Mouse (Mus musculus): ENCODE results near the gene Lsm14a. TPM values are rescaled to one million over a fixed set of nuclear protein-coding genes. Genes with fewer than 3 reads are reported as not detected.

Gene Lsm14a
- total RNA-seq, 2 experiments from 2014 or later = 89.8 to 94.0 TPM

DNA sequence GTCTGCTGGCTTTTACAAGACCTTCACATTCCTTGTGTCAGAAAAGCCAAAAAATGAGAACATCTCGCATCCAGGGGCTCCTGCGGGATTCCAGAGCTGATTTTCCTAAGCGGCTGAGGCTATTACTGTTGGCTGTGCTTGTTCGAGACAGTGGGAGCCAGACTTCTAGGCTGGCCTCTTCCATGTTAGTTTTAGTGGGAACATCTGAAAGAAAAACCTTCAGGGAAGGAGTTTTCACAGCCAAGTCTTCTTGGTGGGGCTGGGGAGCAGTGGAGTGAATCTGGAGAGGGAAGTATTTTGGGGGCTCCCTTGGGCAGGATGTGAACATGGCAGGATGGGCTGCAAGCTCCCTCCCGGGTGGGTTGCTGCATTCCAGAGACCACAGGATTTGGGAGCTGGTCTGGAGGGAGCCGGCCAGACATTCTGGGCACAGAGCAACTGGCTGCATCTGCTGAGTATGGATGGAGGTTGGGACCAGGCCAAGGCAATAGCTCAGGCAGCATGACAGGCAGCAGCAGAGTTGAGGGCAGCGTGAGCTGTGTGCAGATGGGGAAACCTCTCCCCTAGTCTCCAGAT, 75.1 kb downstream of the Lsm14a start:
- DNase-seq (ENCODE audit: low spot score in 2 of 2) = peak in 1 of 2 experiments; percentile 42

GRCm38 (mm10) chr7:34313443-34313875, 79.7 kb downstream of the Lsm14a start, which contains the start of gene 4931406P16Rik:
TSS of gene 4931406P16Rik (minus strand) at chr7:34313551.
- DNase-seq (ENCODE audit: low spot score in 2 of 2) = peak; percentile 81 to 87

DNA sequence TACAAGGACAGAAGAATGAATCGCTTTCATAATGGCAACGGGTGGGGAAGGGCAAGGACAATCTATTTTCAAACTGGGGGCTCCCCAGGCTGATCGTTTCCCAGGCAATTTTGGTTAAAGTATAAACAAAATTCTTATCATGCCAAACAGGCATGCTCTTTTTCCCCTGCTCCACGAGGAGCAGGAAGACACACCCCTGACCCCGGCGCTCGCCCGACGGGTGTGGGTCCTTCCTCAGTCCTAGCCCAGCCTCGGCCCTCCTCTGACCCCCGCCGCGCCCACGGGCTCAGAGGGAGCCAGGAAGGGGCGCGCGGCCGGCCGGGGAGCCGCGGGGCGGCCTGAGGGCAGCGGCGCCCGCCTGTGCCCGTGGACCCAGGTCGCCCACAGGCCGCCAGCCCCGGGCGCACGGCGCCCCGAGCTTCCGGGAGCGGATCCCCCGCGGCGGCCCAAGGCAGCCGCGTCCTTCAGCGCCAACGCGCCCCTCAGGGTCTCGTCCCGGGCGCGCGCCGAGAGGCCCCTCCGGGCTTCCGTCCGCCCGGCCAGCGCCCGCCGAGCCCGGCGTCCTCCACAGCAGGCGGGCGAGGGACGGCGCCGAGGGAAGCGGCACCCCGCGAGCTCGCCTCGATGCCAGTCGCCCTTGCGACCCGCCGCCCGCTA, 80.2 kb downstream of the Lsm14a start:
- no peak for DNase-seq (ENCODE audit: low spot score in 2 of 2)

DNA sequence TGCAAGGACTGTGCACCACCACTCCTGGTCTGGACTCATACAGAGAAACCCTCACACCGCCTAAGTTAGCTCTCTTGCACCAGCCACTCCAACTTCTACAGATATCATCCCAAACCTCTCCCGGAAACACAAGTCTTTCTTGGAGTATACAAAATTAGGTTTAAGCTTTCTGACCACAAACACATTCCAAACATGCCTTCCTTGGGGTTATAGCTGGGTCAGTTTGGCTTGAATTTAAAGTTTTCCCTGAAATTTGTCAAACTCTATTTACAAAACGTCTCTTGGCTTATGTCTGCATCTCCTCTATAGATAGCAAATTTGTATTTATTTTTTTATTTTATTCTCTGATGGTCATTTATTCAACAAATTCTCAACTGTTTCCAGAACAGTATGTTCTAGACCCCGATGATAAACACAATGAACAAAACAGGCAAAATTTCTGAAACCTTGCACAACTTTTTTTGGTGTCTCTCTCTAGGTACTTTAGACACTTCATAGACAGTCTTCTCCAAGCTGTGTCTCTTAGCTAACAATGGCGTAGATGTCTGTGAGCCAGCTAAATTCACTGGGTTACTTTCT, 83.8 kb downstream of the Lsm14a start:
- no peak for DNase-seq (ENCODE audit: low spot score in 2 of 2)

- DNase-seq (ENCODE audit: low spot score in 2 of 2) = no peak
These were observed 84.5 kb downstream of the Lsm14a start for GRCm38 (mm10) chr7:34308586-34308985.

DNA sequence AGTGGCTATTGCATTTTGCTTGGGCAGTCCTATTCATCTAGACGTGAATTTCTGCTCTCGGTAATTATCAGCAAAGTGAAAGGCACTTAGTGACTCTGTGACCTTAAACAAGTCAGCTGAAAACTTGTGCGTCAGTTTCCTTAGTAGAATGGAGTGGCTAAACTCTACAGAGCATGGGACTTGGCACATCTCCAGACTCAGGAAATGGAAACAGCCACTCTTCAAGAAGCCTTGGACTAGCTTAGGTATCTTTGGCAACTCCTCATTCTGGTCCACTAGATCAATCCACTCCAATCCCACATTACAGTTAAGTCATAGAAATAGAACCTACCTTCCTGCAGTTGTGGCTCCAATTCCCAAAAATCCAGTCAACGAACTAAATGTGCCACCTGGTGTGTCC, 87.7 kb downstream of the Lsm14a start:
- no peak for DNase-seq (ENCODE audit: low spot score in 2 of 2)

GRCm38 (mm10) chr7:34302651-34303050, 90.5 kb downstream of the Lsm14a start:
- DNase-seq (ENCODE audit: low spot score in 2 of 2) = no peak

DNA sequence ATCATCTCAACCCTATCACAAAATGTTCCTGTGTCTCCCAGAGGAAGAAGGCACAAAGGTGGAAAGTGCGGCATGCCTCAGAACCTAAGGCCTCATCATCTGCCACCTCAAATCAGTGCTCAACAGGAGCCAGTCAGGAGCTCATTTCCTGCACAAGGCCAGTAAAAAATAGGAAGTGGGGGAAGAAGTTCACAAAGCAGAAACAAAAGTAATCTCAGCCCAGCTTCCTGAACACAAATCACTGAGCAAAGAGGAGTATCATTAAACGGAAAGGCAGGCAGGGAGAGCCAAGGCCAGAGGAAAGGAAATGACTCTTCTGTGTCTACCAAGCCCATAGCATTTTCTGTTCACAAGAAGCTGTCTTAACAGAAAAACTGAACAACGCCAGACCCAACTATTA, 91.2 kb downstream of the Lsm14a start:
- DNase-seq (ENCODE audit: low spot score in 2 of 2) = no peak

DNA sequence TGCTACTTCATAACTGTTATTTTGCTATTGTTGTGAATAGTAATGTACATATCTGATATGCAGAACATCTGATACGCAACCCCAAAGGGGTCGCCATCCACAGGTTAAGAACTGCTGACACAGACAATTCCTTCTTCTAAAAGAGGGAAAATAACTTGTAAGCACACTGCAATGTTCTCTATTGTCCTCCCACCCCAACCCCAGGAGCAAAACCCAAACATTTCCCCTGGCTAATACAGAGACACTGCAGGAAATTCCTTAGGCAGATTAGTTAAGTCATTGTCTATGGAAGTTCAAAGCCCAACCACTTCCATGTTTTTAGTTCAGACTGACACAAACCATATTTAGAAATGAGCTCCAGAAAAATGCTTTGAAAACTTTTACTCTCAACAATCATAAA, 94.3 kb downstream of the Lsm14a start:
- DNase-seq (ENCODE audit: low spot score in 2 of 2) = no peak

DNA sequence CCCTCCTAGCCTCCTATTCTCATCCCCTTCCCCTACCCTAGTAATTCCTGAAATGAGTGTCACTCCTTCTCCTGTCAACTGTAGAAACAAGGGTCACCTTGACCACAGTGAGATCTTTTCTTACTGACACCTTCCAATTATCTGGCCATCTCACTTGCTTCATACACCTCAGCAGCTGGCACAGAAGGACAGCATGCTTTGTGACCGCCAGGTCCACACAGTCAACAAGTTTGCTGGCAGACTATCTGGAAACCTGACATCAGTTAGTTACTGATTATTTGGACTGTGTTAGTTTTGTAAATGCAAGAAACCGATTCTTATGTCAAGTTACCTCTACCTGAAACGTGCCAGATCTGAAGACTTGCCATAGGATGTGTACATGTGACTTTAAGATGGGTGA, 97.0 kb downstream of the Lsm14a start:
- no peak for DNase-seq (ENCODE audit: low spot score in 2 of 2)

Other genes starting within 250 kb of the Lsm14a start
- 10 to 100 TPM; 87.2 TPM for gene Uba2, start 223.7 kb downstream of the Lsm14a start, total RNA-seq (2021)
- 10 to 100 TPM; 22.4 to 24.5 TPM for gene Pdcd2l, start 196.7 kb downstream of the Lsm14a start, total RNA-seq (2021)
- gene Gpi1, start 163.0 kb downstream of the Lsm14a start, total RNA-seq (2021) = 100 to 1,000 TPM; 785 to 815 TPM
- not detected for gene Gm6096, start 142.3 kb downstream of the Lsm14a start, total RNA-seq (2021)
- 10 to 100 TPM; 31.9 to 33.6 TPM for gene 4931406P16Rik, start 79.8 kb downstream of the Lsm14a start, total RNA-seq (2021)

All from layer of hippocampus, adult 18-20 months (tissue).